Mouse (Mus musculus): ENCODE data around the gene Anks1. TPM values are rescaled to one million over a fixed set of nuclear protein-coding genes. Genes with fewer than 3 reads are reported as not detected.
A peak's percentile ranks its signal among the peaks of the same experiment; 100 is the strongest.

Anks1 gene
- polyA plus RNA-seq, 1 experiment from 2014 or later = 15.3 TPM

DNA sequence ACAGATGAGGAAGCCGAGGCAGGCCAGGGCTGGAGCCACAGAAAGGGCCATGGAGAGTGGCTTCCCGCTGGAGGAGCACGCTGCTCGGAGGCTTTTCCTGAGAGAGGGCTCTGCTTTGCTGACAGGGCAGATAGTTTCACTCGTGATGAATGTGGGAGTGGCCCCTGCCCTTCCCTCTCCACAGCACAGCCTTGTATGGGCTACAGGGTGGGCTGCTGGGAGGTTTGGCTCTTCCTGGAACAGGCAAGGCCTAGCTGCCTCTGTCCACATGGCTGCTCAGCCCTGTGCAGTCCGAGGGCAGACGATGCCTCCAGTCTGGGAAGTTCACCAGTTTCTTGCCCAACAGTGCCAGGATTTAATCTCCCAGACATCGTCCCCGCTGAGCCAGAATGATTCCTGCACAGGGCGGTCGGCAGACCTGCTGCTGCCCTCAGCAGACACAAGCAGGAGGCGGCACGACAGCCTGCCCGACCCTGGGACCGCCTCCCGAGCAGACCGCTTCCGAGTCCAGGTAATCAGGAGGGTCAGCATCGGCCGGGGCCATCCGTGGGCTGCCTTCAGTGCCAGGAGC lies 143.3 kb downstream of the Anks1 start:
- Histone ChIP-seq H3K9ac (ENCODE audit: low read length) (no peak overlapping the region), H3K36me3 (ENCODE audit: control insufficient read depth, insufficient read depth, low read length) (peaks cover 16% of the 10 kb centered on the region)
- WGBS = 77% methylated on average over 21 of the region's 21 CpGs

DNA sequence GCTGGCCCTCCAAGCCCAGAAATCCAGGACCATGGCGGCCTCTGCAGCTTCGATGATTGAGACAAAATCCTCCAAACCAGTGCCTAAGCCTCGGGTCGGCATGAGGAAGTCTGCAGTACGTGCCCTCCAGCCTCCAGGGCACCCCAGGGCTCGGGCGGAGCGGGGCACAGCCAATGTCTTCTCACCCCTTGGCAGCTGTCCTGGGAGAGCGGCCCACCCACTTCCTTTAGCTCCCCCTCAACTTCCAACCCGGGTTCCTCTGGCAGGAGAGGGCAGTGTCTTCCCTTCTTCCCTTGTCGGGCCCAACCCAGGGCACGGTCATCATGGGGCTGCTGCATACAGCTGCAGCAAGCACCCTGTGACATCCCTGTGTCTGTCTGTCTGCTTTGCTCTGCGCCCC lies 149.2 kb downstream of the Anks1 start:
- H3K9ac ChIP-seq (ENCODE audit: low read length) = no peak overlapping the region
- no peaks in the 10 kb centered on the region for H3K9me3 ChIP-seq (replicated peaks; ENCODE audit: control insufficient read depth, low read length)
- no peak overlapping the region for H3K27ac ChIP-seq (ENCODE audit: low read length)
- no peaks in the 10 kb centered on the region for H3K4me1 ChIP-seq (ENCODE audit: control insufficient read depth, insufficient read depth, low read length)
- H3K36me3 ChIP-seq (ENCODE audit: control insufficient read depth, insufficient read depth, low read length) = peaks cover 16% of the 10 kb centered on the region
- H3K4me2 ChIP-seq (ENCODE audit: low read depth, low read length) = no peak overlapping the region
- no peaks in the 10 kb centered on the region for H3K27me3 ChIP-seq (ENCODE audit: control insufficient read depth, insufficient read depth, low read length)
- no peak for ATAC-seq (ENCODE audit: insufficient read depth, low FRiP score)
- WGBS = 83% methylated on average over 13 of the region's 13 CpGs
- H3K4me3 ChIP-seq (replicated peaks; ENCODE audit: low read length) = no peak overlapping the region

More for the DNA sequence above, 143.3 kb downstream of the Anks1 start:
- ATAC-seq (ENCODE audit: insufficient read depth, low FRiP score) = 0 out of 2 replicates have a peak, but pooled peaks have one; percentile 22
- H3K4me3 ChIP-seq (replicated peaks; ENCODE audit: low read length) = no peak overlapping the region
- no peaks in the 10 kb centered on the region for H3K27me3 ChIP-seq (ENCODE audit: control insufficient read depth, insufficient read depth, low read length)
- H3K4me1 ChIP-seq (ENCODE audit: control insufficient read depth, insufficient read depth, low read length) = no peaks in the 10 kb centered on the region
- no peak overlapping the region for H3K27ac ChIP-seq (ENCODE audit: low read length)
- H3K4me2 ChIP-seq (ENCODE audit: low read depth, low read length) = no peak overlapping the region
- H3K9me3 ChIP-seq (replicated peaks; ENCODE audit: control insufficient read depth, low read length) = no peaks in the 10 kb centered on the region

DNA sequence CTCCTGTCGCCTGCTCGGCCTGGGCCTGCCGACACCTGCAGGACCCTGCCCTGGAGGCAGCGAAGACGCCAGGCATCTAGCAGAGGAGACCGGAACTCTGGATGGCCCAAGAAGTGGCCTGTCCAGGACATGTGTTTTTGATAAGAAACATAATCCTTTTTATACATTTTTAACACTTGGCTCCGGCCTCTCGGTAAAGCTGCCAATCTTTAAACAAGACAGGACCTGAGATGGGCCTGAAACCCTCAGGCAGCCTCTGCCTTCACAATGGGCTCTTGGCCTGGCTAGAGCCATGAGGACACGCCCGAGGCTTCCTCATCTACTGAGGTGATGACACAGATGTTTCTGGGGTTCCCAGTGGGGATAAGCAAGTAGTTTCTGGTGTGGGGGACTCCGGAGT lies 151.6 kb downstream of the Anks1 start:
- H3K4me3 ChIP-seq (replicated peaks; ENCODE audit: low read length) = no peak overlapping the region
- no peaks in the 10 kb centered on the region for H3K4me1 ChIP-seq (ENCODE audit: control insufficient read depth, insufficient read depth, low read length)
- peaks cover 7% of the 10 kb centered on the region for H3K36me3 ChIP-seq (ENCODE audit: control insufficient read depth, insufficient read depth, low read length)
- WGBS = 86% methylated on average over 11 of the region's 11 CpGs
- H3K27me3 ChIP-seq (ENCODE audit: control insufficient read depth, insufficient read depth, low read length) = no peaks in the 10 kb centered on the region
- H3K27ac ChIP-seq (ENCODE audit: low read length) = no peak overlapping the region
- no peak overlapping the region for H3K9ac ChIP-seq (ENCODE audit: low read length)
- no peaks in the 10 kb centered on the region for H3K9me3 ChIP-seq (replicated peaks; ENCODE audit: control insufficient read depth, low read length)
- no peak overlapping the region for H3K4me2 ChIP-seq (ENCODE audit: low read depth, low read length)
- ATAC-seq (ENCODE audit: insufficient read depth, low FRiP score) = no peak

DNA sequence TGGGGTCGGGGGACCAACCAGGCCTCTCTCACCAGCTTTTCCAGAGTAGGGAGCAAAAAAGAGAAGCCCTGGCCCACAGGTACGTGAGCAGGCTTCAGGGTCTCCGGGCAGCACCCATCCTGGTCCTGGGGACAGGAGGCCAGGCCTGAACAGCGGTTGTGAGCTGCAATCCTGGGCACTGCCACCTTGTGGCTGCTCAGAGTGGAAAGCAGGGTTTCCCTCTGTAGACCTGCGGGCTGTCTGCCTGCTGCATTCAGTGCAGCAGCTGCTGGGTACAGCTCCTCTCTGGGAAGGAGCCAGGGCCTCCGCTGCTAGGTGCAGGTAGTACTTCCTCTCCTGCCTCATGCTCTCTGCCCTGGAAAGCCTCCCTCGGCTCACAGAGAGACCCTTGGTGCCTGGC lies 152.4 kb downstream of the Anks1 start:
- Histone ChIP-seq H3K36me3 (ENCODE audit: control insufficient read depth, insufficient read depth, low read length) (peaks cover 7% of the 10 kb centered on the region), H3K27ac (ENCODE audit: low read length) (peak overlapping the region; percentile 64), H3K27me3 (ENCODE audit: control insufficient read depth, insufficient read depth, low read length) (no peaks in the 10 kb centered on the region)

DNA sequence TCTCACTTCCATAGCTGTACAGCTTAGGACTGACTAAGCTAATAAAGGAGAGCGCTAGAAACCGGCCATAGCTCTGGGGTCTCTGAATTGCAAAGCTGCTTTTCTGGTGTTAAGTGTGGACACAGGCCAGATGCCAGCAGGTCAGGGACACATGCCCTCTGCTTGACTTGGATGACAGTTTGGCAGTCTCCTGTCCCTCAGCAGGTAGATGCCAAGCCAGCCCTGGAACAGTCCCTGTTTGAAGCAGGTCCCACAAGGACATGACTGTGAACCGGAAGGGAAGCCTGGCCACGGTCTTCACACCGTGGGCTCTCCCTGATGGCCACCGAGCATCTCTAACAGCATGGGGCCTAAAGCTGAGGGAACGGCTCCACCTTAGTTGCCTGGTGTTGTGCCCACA lies 153.6 kb downstream of the Anks1 start:
- no peak for ATAC-seq (ENCODE audit: insufficient read depth, low FRiP score)
- 85% methylated on average over 7 of the region's 7 CpGs for WGBS
- no peak overlapping the region for H3K4me3 ChIP-seq (replicated peaks; ENCODE audit: low read length)

More for the DNA sequence above, 152.4 kb downstream of the Anks1 start:
- Histone ChIP-seq H3K9ac (ENCODE audit: low read length) (no peak overlapping the region), H3K9me3 (replicated peaks; ENCODE audit: control insufficient read depth, low read length) (no peaks in the 10 kb centered on the region), H3K4me2 (ENCODE audit: low read depth, low read length) (no peak overlapping the region), H3K4me1 (ENCODE audit: control insufficient read depth, insufficient read depth, low read length) (peaks cover 3% of the 10 kb centered on the region; the same call in 1 of the 2 replicates), H3K4me3 (replicated peaks; ENCODE audit: low read length) (no peak overlapping the region)
- ATAC-seq (ENCODE audit: insufficient read depth, low FRiP score) = peak; percentile 74; the same call in 1 of the 2 replicates
- 53% methylated on average over 7 of the region's 7 CpGs for WGBS

DNA sequence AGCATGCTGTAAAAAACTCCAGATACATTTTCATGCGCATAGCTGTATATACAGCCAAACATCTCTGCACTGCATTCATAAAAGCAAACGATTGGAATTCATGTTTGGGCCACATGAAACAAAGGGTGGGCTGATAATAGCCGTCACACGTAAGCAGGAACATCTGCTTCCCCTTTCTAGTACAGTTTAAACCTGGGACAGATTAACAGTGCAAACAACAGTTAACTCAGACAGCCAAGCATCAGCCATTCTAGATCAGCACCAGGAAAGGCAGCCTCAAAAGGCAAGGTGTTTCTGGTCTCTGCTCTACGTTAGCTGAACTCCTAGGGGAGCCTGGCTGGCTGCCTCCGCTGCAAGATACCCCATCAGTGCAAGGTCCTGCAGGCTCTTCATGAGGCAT lies 154.1 kb downstream of the Anks1 start:
- Histone ChIP-seq H3K9ac (ENCODE audit: low read length) (no peak overlapping the region), H3K9me3 (replicated peaks; ENCODE audit: control insufficient read depth, low read length) (no peaks in the 10 kb centered on the region), H3K27me3 (ENCODE audit: control insufficient read depth, insufficient read depth, low read length) (no peaks in the 10 kb centered on the region), H3K27ac (ENCODE audit: low read length) (peak overlapping the region; percentile 40), H3K4me3 (replicated peaks; ENCODE audit: low read length) (no peak overlapping the region), H3K36me3 (ENCODE audit: control insufficient read depth, insufficient read depth, low read length) (no peaks in the 10 kb centered on the region), H3K4me2 (ENCODE audit: low read depth, low read length) (no peak overlapping the region), H3K4me1 (ENCODE audit: control insufficient read depth, insufficient read depth, low read length) (peaks cover 9% of the 10 kb centered on the region; the same call in 1 of the 2 replicates)
- WGBS = 58% methylated on average over 6 of the region's 6 CpGs
- no peak for ATAC-seq (ENCODE audit: insufficient read depth, low FRiP score)

More for the DNA sequence above, 153.6 kb downstream of the Anks1 start:
- H3K9ac ChIP-seq (ENCODE audit: low read length) = no peak overlapping the region
- H3K27me3 ChIP-seq (ENCODE audit: control insufficient read depth, insufficient read depth, low read length) = no peaks in the 10 kb centered on the region
- no peak overlapping the region for H3K4me2 ChIP-seq (ENCODE audit: low read depth, low read length)
- no peaks in the 10 kb centered on the region for H3K9me3 ChIP-seq (replicated peaks; ENCODE audit: control insufficient read depth, low read length)
- H3K36me3 ChIP-seq (ENCODE audit: control insufficient read depth, insufficient read depth, low read length) = no peaks in the 10 kb centered on the region
- H3K27ac ChIP-seq (ENCODE audit: low read length) = peak overlapping the region; percentile 40
- H3K4me1 ChIP-seq (ENCODE audit: control insufficient read depth, insufficient read depth, low read length) = peaks cover 9% of the 10 kb centered on the region; the same call in 1 of the 2 replicates

DNA sequence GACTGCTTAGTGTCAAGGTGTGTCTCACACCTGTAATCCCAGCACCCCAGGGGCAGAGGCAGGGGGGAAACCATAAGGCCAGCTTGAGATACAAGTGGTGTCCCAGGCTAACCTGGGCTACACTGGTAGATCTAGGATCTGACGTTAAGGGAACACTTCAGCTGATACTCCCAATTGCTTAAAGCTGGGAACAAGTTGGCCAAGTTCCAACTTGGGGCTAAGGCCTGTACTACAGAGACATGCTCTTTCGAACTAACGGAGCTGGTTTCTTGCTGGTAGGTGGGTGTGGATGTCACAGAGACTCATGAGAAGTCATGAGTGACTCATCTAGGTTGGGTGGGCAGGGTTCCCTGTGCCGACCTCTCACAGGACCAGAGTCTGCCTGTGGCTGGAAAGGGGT lies 158.2 kb downstream of the Anks1 start:
- Histone ChIP-seq H3K36me3 (ENCODE audit: control insufficient read depth, insufficient read depth, low read length) (no peaks in the 10 kb centered on the region), H3K4me2 (ENCODE audit: low read depth, low read length) (no peak overlapping the region), H3K9ac (ENCODE audit: low read length) (no peak overlapping the region), H3K27me3 (ENCODE audit: control insufficient read depth, insufficient read depth, low read length) (no peaks in the 10 kb centered on the region), H3K27ac (ENCODE audit: low read length) (no peak overlapping the region), H3K4me3 (replicated peaks; ENCODE audit: low read length) (no peak overlapping the region), H3K4me1 (ENCODE audit: control insufficient read depth, insufficient read depth, low read length) (peaks cover 9% of the 10 kb centered on the region; the same call in 1 of the 2 replicates), H3K9me3 (replicated peaks; ENCODE audit: control insufficient read depth, low read length) (no peaks in the 10 kb centered on the region)
- peak; percentile 54; the same call in 1 of the 2 replicates for ATAC-seq (ENCODE audit: insufficient read depth, low FRiP score)
- WGBS = 60% methylated on average over 4 of the region's 4 CpGs

DNA sequence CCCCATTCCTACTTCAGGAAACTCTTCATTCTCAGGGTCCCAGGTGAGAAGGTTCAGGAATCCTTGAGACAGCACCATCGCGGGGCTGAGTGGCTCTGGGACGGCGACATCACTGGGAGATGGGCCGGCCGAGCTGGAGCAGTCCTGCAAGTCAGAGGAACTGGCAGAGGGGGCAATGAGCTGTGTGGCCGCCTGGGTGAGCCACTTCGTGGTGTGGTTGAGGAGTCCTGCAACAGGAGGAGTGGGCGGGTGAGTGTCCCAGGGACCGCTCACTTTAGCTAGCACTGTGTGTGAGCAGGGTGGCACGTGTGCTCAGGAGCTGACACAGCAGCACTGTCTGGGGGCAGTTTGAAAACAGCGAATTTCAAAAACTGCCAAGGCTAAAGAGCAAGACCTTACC lies 160.3 kb downstream of the Anks1 start:
- WGBS = 16% methylated on average over 12 of the region's 12 CpGs
- Histone ChIP-seq H3K9me3 (replicated peaks; ENCODE audit: control insufficient read depth, low read length) (no peaks in the 10 kb centered on the region), H3K27ac (ENCODE audit: low read length) (no peak overlapping the region), H3K4me2 (ENCODE audit: low read depth, low read length) (no peak overlapping the region), H3K27me3 (ENCODE audit: control insufficient read depth, insufficient read depth, low read length) (no peaks in the 10 kb centered on the region), H3K9ac (ENCODE audit: low read length) (peak overlapping the region; percentile 31; the same call in 1 of the 2 replicates), H3K4me3 (replicated peaks; ENCODE audit: low read length) (no peak overlapping the region), H3K4me1 (ENCODE audit: control insufficient read depth, insufficient read depth, low read length) (peaks cover 9% of the 10 kb centered on the region; the same call in 1 of the 2 replicates), H3K36me3 (ENCODE audit: control insufficient read depth, insufficient read depth, low read length) (no peaks in the 10 kb centered on the region)
- no peak for ATAC-seq (ENCODE audit: insufficient read depth, low FRiP score)

DNA sequence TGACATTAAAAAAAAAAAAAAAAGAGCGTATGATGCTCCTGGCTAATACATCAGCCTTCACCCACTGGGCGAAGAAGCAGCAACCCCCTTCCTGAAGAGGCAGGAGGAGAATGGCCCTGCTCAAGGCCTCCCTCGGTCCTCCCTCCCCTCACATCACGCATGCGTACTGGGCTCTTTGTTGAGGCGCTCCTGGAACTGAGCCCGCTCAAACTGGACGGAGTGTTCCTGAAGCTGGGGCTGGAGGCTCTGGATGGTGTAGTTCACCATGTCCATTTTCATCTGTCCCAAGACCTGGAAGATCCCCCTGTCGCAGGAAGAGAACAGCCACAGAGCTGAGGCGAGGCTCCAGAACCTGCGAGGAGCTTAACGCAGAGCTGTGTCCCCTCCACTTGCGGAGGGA lies 161.2 kb downstream of the Anks1 start:
- WGBS = 81% methylated on average over 13 of the region's 13 CpGs
- Histone ChIP-seq H3K9me3 (replicated peaks; ENCODE audit: control insufficient read depth, low read length) (no peaks in the 10 kb centered on the region), H3K27me3 (ENCODE audit: control insufficient read depth, insufficient read depth, low read length) (no peaks in the 10 kb centered on the region), H3K4me1 (ENCODE audit: control insufficient read depth, insufficient read depth, low read length) (peaks cover 9% of the 10 kb centered on the region; the same call in 1 of the 2 replicates), H3K4me3 (replicated peaks; ENCODE audit: low read length) (no peak overlapping the region), H3K9ac (ENCODE audit: low read length) (no peak overlapping the region), H3K27ac (ENCODE audit: low read length) (no peak overlapping the region), H3K4me2 (ENCODE audit: low read depth, low read length) (no peak overlapping the region), H3K36me3 (ENCODE audit: control insufficient read depth, insufficient read depth, low read length) (no peaks in the 10 kb centered on the region)
- ATAC-seq (ENCODE audit: insufficient read depth, low FRiP score) = no peak
